ENCODE assay signal across 17 mouse cellular contexts in genomic region chr1:40024554-40025320, GRCm38 (mm10). TPM values are rescaled to one million over a fixed set of nuclear protein-coding genes. Genes with fewer than 3 reads are reported as not detected.
DNase-seq lines count a peak whose midpoint lies in the region; ATAC-seq lines count a peak whose summit lies in the region.
"Had no signal": no experiment of that assay in that cellular context is flagged by ENCODE, and none has a peak within 500 bp of the region (broad histone marks: within the 10 kb centered on the region; RNA-seq: fewer than 3 reads in every experiment).

No protein-coding gene starts in this region.

- no peak for ATAC-seq in megakaryocyte progenitor cell, adult 5-6 weeks (replicated peaks; ENCODE audit: poor library complexity)

- intact Hi-C loops in left cerebral cortex, postnatal 25 days (cut with DNase I): no loop called here
- intact Hi-C loops in left cerebral cortex, postnatal 36 days (cut with DNase I): no loop called here

- DNase-seq in adrenal gland, adult 2 months: peak; percentile 36
- DNase-seq in adrenal gland, postnatal 25 days: no peak
- DNase-seq in kidney, adult 9 months: peak; percentile 21
- DNase-seq in kidney, postnatal 4 days: no peak
- DNase-seq in left cerebral cortex, postnatal 25 days (ENCODE audit: low spot score in 2 of 2): peak; percentile 51 to 81
- no peak for DNase-seq in left cerebral cortex, postnatal 36 days (ENCODE audit: low spot score in 2 of 2)
- DNase-seq in right cerebral cortex, postnatal 36 days (ENCODE audit: low spot score in 2 of 2): peak; percentile 40 to 66
- DNase-seq: adrenal gland, postnatal 10 days; cerebellum, adult 2 months; cerebellum, postnatal 36 days; kidney, adult 11 months; layer of hippocampus, postnatal 36 days; lung, postnatal 4 days; thymus, adult 2 months had no signal

RNA-seq across cellular contexts. Expression of gene Il1r2, which starts 49.1 kb away (rescaled TPM):
- total RNA-seq in adrenal gland, adult 2 months (2021): 1 to 10 TPM in 1 of 2 experiments, not detected in 1; 1.3 TPM
- not detected in 2 replicates for polyA plus RNA-seq in adrenal gland, adult 2 months (2012; rRNA removed)
- total RNA-seq in adrenal gland, postnatal 25 days (2021): not detected in 2 replicates
- total RNA-seq in left cerebral cortex, postnatal 25 days (2021): not detected
- not detected for total RNA-seq in left cerebral cortex, postnatal 36 days (2021)
- 1.9 and 2.5 TPM in 2 replicates for total RNA-seq in megakaryocyte progenitor cell, adult 5-6 weeks (2015)
- total RNA-seq in megakaryocyte progenitor cell, adult 5-6 weeks (2017): 1.9 and 2.2 TPM in 2 replicates
- total RNA-seq: heart, postnatal 25 days; layer of hippocampus, postnatal 36 days; midbrain, postnatal 0 days had no signal

Comparison
In these comparisons a context has a peak if more than half of its experiments do, and no peak if none do; other contexts are left out.
1. DNase-seq: peak in adrenal gland, adult 2 months (single experiment), kidney, adult 9 months (single experiment), left cerebral cortex, postnatal 25 days (2 of 2) and right cerebral cortex, postnatal 36 days (2 of 2); none in adrenal gland, postnatal 25 days (single experiment), kidney, postnatal 4 days (0 of 2) and left cerebral cortex, postnatal 36 days (0 of 2).